ENCODE assay signal across 10 mouse cellular contexts in genomic region chr5:92857177-92857576, GRCm38 (mm10).
DNase-seq lines count a peak whose midpoint lies in the region; ATAC-seq and TF ChIP-seq lines count a peak whose summit lies in the region.
"Had no signal": no experiment of that assay in that cellular context is flagged by ENCODE, and none has a peak within 500 bp of the region (broad histone marks: within the 10 kb centered on the region; RNA-seq: fewer than 3 reads in every experiment).

No protein-coding gene starts in this region.

- DNase-seq in gastrocnemius, adult 18-20 months (ENCODE audit: low spot score) = peak; percentile 30
- no peak for DNase-seq in gastrocnemius, postnatal 36 days
- peak; percentile 41 for DNase-seq in liver, adult 2 months (ENCODE audit: extremely low read depth, low read depth, low spot score)
- DNase-seq in liver, postnatal 0 days = no peak
- peak; percentile 30 for DNase-seq in right cerebral cortex, postnatal 14 days
- DNase-seq: thymus, postnatal 25 days had no signal

- H3K9ac ChIP-seq in liver, adult 2 months (ENCODE audit: low read depth, low read length) = no peak overlapping the region
- H3K9ac ChIP-seq in liver, postnatal 0 days (replicated peaks) = no peak overlapping the region
- no peak overlapping the region for H3K9ac ChIP-seq in kidney, embryonic 14.5 days (ENCODE audit: low read depth, low read length)
- H3K9ac ChIP-seq: embryonic facial prominence, embryonic 12.5 days; liver, embryonic 12.5 days had no signal

- no peaks in the 10 kb centered on the region; the same call in 1 of the 2 replicates for H3K79me2 ChIP-seq in liver, adult 2 months (ENCODE audit: control insufficient read depth, insufficient read depth, low read length)

- intact Hi-C loops in gastrocnemius, postnatal 36 days (cut with DNase I) = no loop called here

- WGBS in liver, adult 2 months = 66% methylated on average over 7 of the region's 7 CpGs
- 71% methylated on average over 7 of the region's 7 CpGs for WGBS in liver, postnatal 0 days (ENCODE audit: insufficient replicate concordance)
- WGBS in kidney, embryonic 14.5 days = 68% methylated on average over 7 of the region's 7 CpGs

- H3K4me3 ChIP-seq in liver, adult 2 months (ENCODE audit: insufficient read depth, low read depth, low read length) = no peak overlapping the region
- no peak overlapping the region for H3K4me3 ChIP-seq in liver, postnatal 0 days (ENCODE audit: low read depth, low read length)
- no peak overlapping the region for H3K4me3 ChIP-seq in brown adipose tissue, adult 24 weeks (ENCODE audit: insufficient read depth, low read depth, low read length)
- H3K4me3 ChIP-seq in kidney, embryonic 14.5 days (ENCODE audit: low read length) = no peak overlapping the region
- H3K4me3 ChIP-seq: embryonic facial prominence, embryonic 12.5 days; liver, embryonic 12.5 days had no signal

- no peak for ATAC-seq in liver, postnatal 0 days
- no peak for ATAC-seq in kidney, embryonic 14.5 days (ENCODE audit: low FRiP score, low TSS enrichment)
- ATAC-seq: liver, embryonic 12.5 days had no signal

- no peaks in the 10 kb centered on the region for H3K9me3 ChIP-seq in liver, postnatal 0 days (ENCODE audit: low read length)
- no peaks in the 10 kb centered on the region for H3K9me3 ChIP-seq in kidney, embryonic 14.5 days (ENCODE audit: control insufficient read depth, low read length)
- H3K9me3 ChIP-seq: embryonic facial prominence, embryonic 12.5 days; liver, embryonic 12.5 days had no signal

- no peaks in the 10 kb centered on the region for H3K36me3 ChIP-seq in liver, adult 2 months (ENCODE audit: control insufficient read depth, insufficient read depth, low read length)
- H3K36me3 ChIP-seq in liver, postnatal 0 days (replicated peaks; ENCODE audit: insufficient read depth, low read length) = no peaks in the 10 kb centered on the region
- H3K36me3 ChIP-seq in kidney, embryonic 14.5 days (ENCODE audit: control insufficient read depth, insufficient read depth, low read length) = no peaks in the 10 kb centered on the region
- H3K36me3 ChIP-seq: embryonic facial prominence, embryonic 12.5 days; liver, embryonic 12.5 days had no signal

- no peak for TF ChIP-seq POLR2A in liver, adult 2 months (IDR thresholded peaks at IDR 0.05; ENCODE audit: extremely low read depth, insufficient read depth, low read length)

- no peak for TF ChIP-seq EP300 in liver, postnatal 0 days (IDR thresholded peaks at IDR 0.05; ENCODE audit: low read depth)

- H3K27ac ChIP-seq in liver, adult 2 months (replicated peaks; ENCODE audit: insufficient read depth, low read depth, low read length) = no peak overlapping the region
- H3K27ac ChIP-seq in liver, postnatal 0 days (ENCODE audit: low read depth) = no peak overlapping the region
- peak overlapping the region; percentile 48; the same call in 1 of the 2 replicates for H3K27ac ChIP-seq in brown adipose tissue, adult 24 weeks (replicated peaks; ENCODE audit: low read depth, low read length)
- H3K27ac ChIP-seq in kidney, embryonic 14.5 days (ENCODE audit: low read depth, low read length) = no peak overlapping the region
- H3K27ac ChIP-seq: embryonic facial prominence, embryonic 12.5 days; liver, embryonic 12.5 days had no signal

- no peaks in the 10 kb centered on the region for H3K27me3 ChIP-seq in liver, adult 2 months (ENCODE audit: control insufficient read depth, insufficient read depth, low read length)
- H3K27me3 ChIP-seq in liver, postnatal 0 days (ENCODE audit: insufficient read depth, low read length) = no peaks in the 10 kb centered on the region
- no peaks in the 10 kb centered on the region for H3K27me3 ChIP-seq in kidney, embryonic 14.5 days (ENCODE audit: control insufficient read depth, insufficient read depth, low read length)
- H3K27me3 ChIP-seq: embryonic facial prominence, embryonic 12.5 days; liver, embryonic 12.5 days had no signal

- H3K4me1 ChIP-seq in liver, adult 2 months (ENCODE audit: control insufficient read depth, insufficient read depth, low read length) = no peaks in the 10 kb centered on the region
- no peaks in the 10 kb centered on the region for H3K4me1 ChIP-seq in liver, postnatal 0 days (ENCODE audit: insufficient read depth)
- H3K4me1 ChIP-seq in brown adipose tissue, adult 24 weeks (ENCODE audit: control insufficient read depth, insufficient read depth, insufficient read length, low read length) = peaks cover 8% of the 10 kb centered on the region; the same call in 1 of the 2 replicates
- peaks cover 6% of the 10 kb centered on the region; the same call in 1 of the 2 replicates for H3K4me1 ChIP-seq in kidney, embryonic 14.5 days (ENCODE audit: control insufficient read depth, insufficient read depth, low read length)
- H3K4me1 ChIP-seq: liver, embryonic 12.5 days had no signal

- no peak overlapping the region for H3K4me2 ChIP-seq in liver, postnatal 0 days (ENCODE audit: low read depth, low read length)
- H3K4me2 ChIP-seq in kidney, embryonic 14.5 days (replicated peaks; ENCODE audit: low read depth, low read length) = no peak overlapping the region
- H3K4me2 ChIP-seq: embryonic facial prominence, embryonic 12.5 days; liver, embryonic 12.5 days had no signal

- no peak for TF ChIP-seq CTCF in liver, adult 2 months (IDR thresholded peaks at IDR 0.05; ENCODE audit: low read depth, low read length)
- TF ChIP-seq CTCF in liver, postnatal 0 days (IDR thresholded peaks at IDR 0.05; ENCODE audit: low read depth) = no peak

Comparison
In these comparisons a context has a peak if more than half of its experiments do, and no peak if none do; other contexts are left out.
1. DNase-seq: peak in gastrocnemius, adult 18-20 months (single experiment), liver, adult 2 months (single experiment) and right cerebral cortex, postnatal 14 days (single experiment); none in gastrocnemius, postnatal 36 days (0 of 2) and liver, postnatal 0 days (single experiment).